Mouse (Mus musculus) R1 (cell line): ENCODE measurements around the gene Enho.
A peak's percentile ranks its signal among the peaks of the same experiment; 100 is the strongest.
"Not testable (repeated sequence)": the region's sequence is repeated elsewhere in the genome, so short reads cannot be mapped to it uniquely, and the experiment has no call there.

Experiments
- DNase-seq: peaks from one replicate; pipeline ENCODE4 v3.0.0-alpha.2; 2018; ENCODE audit warnings: low read depth, low spot score

Gene Enho

DNA sequence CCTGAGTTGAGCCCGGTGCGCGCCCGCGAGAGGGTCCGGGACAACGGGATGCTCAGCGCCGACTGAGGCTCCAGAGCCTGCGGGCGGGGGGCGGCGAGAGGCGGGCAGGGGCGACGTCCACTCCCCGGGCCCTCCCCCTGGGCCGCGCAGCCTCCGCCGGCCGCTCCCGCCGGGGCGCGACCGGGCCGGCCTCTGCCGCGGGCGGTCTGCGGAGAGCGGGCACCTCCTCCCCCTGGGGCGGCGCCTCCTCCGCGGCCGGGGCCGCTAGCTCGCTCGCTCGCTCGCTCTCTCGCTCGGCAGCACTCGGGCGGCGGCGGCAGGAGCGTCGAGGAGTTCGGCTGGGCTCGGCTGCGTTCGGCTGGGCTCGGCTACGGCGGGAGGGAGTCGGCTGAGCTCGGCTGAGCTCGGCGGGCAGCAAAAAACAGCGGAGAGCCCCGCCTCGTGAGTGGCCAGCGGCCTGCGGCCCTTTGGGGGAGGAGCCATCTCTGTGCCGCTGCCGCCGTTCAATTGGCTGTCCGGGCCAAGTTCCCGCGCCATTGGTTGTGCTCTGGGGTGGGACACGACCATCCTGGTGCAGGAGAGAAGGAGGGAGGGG, at the start of gene Enho:
Gene Enho (minus strand): TSS at position 412 of the 595 bp plus-strand sequence.
- DNase-seq: peak; percentile 87

DNA sequence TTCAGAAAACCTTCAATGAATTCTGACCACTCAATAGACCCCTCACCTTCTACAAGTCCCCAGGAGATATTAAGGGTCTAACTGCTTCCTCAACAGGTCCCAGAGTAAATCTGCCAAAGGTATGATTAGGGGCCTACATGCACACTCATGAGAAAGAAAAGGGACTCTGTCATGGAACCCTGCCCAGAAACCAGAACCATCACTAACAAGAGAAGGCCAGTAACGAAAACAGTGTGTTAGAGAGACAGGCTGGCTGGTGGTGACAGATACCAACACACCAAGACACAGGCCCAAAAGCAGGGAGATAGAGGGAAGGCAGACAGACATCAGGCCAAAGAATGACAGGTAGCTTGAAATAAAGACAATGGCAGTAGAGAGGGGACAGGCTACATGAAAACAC, 48.4 kb upstream of the Enho start:
- DNase-seq: not testable (repeated sequence)

DNA sequence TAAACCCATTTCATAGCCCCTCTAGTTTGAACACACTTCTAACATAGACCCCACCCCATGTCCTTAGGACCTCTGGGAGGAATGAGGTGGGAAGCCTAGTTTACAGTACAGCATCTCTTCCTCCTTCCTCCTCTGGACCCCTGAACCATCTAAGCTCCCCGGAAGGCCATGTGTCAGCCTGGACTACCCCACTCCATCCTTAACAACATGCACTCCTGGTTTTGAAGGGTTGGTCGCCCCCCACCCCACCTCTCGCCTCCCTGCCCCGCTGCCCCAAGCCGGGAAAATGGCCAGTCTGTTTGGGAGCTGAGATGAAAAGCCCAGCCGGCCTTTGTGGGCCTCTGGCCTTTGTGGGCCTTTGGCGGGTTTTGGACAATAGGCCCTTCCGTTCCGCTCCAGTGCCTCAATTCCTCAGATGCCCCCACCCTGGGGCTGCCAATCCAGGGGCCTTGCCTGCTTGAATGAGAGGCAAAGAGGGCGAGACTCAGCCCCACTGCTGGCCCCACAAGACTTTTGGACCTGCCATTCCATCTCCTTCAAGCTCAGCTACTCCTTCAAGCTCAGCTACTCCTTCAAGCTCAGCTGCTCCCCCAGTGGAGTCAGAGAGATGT, 45.9 kb upstream of the Enho start:
- DNase-seq: not testable (repeated sequence)

DNA sequence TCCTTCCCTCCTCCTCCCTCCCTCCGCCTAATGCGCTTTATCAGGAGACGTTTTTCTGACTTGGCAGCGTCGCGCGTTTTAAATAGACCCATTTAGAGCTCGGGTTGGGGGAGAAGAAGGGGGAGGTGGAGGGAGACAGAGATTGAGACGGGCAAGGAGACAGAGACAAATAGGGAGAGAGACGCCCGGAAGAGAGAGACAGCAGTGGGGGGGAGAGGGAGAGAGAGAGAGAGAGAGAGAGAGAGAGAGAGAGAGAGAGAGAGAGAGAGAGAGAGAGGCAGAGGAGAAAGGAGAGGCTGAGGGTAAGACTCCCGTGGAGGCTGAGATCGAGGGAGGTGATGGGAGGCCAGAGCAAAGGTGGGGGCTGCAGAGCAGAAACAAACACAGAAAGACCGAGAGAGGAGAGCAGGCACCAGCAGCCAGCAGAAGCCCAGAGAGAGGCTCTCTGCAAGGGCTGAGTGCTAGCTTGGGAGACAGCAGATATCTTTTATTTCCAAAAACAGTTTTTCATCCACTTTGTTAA, 44.9 kb upstream of the Enho start:
- DNase-seq: not testable (repeated sequence)

DNA sequence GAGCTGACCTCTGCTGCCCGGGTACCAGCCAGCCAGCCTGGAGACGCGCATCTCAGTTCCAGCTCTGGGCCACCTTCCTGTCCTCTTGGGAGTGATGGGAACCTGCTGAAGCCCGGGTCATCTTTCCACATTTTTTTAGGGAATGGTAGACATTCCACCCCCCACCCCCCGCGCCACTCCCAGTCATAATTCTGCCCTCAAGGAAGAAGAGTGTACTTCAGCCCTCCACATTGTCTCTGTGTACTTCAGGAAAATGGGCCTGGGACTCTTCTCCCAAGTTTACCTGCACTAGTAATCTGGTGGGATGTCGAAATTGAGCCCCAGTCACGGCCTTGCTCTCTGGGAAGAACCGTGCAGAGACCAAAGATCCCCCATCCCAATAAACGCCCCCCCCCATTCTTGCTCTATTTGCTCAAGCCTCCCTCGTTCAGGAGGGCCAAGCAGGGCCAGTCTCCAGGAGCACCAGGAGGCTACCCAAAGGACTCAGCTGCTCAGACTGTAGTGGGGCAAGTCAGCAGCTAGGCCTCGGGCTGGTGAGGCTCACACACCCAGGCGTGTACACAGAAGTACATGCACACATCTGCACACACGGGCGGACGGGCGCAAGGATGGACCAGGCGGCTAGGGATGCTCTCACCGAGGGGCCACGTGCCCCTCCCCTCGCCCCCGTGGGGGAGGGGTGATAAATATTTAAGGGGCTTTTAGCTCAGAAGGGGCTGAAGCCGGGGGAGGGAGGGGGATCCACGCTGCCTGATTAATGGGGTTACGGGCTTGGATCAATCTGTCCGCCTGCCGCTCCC, 44.2 kb upstream of the Enho start:
- DNase-seq: not testable (repeated sequence)

DNA sequence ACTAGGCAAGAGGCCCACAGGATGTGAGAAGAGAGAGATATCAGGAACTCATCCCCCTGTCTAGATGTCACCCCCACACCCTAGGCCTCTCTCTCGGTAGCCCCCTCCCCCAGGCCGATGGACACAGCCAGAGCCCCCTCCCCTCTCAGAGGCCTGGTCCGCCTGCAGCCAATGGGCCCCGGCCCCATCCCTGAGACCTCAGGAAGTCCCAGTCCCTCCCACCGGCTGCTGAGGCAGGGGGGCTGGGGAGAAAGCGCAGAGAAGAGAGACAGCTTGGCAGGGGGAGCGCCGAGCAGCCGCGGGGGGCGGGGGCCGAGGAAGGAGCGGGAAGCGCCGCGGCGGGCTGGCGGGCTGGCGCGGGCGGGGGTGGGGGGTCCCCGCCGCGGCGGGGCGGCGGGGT, 43.2 kb upstream of the Enho start:
- DNase-seq: not testable (repeated sequence)

DNA sequence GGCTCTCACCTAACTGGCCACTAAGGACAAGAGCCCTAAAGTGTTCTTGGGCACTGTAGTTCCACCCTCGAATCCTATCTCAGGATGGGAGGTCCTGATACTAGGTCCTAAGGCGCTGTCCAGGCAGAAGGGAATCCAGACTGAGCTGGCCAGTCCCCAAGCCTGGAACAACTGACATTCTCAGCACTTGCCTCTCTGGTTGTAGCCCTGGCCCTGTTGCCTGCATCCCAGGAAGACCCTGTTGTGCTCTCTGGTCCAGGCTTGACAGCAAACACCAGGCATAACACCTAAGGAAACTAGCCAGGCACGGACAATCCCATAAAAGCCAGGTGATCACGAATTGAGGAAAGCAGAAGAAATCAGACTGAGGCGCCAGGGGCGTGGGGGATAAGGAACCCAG, 42.7 kb upstream of the Enho start:
- DNase-seq: no peak

DNA sequence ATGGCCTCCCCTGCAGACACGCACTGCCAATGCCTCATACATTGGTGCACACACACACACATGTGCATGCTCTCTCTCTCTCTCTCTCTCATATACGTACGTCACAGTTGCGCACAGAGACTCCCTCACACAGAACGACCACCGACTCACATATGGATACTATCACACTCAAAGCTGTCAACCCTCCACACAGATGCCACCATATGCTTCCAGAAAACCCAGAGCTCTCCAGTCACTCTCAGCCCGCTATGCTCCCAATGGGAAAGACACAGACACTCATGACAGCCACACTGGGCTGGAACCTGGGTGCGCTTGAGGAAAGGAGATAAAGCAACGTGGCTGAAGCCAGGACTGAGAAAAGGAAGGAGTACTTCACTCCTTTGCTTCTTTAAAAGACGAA, 41.8 kb upstream of the Enho start:
- no peak for DNase-seq

DNA sequence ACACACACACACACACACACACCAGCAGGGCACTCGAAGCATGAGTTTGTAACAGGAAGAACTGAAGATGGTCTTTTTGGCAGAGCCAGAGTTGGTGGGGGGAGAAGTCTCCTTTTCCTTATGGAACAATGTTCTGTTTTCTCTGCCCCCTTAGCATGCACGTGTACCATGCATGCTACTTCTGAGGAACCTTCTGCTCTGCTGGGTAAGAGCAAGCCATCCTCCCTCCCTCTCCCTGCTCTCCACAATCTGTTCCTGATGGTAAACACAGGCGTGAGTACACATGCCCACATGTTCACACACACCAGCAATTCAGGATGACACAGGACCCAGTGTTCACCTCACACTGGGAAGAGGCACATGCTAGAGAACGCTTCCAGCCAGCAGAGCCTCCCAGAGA, 41.1 kb upstream of the Enho start:
- DNase-seq: no peak

DNA sequence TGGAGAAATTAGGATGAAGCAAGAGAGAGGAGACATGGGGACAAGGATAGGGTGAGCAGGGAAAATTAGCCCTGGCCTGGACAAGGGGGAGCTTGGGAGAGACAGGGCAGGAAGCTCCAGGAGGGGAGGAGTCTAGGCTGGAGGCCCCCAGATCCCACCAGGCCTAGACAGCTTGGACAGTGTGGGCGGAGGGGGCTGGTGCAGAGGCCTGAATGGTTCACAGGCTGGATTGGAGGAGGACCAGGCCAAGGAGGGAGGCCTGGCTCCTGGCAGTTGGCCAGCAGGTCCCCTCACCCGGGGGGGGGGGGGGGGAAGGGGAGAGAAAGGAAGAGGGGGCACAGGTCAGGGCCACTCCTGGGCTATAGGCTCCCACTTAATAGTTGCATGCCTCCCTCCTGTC, 39.2 kb upstream of the Enho start:
- DNase-seq: no peak

DNA sequence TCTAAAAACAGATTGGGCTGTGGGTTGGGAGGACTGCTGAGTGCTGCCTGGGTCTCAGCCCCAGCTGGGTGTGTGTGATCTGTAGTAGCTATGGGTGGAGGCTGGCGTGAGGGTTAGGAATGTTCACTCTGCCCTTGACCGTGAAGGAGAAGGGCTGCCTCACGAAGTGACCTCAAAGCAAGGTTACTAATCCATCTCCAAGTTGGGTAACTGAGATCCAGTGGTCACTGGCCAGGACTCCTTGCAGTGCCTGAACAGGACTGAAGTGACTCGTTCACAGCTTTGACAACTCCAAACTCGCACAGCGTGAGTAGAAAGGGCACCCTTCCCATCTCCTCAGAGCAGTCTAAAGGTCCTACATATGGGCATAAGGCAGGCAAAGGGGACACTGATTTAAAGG, 38.7 kb upstream of the Enho start:
- no peak for DNase-seq

DNA sequence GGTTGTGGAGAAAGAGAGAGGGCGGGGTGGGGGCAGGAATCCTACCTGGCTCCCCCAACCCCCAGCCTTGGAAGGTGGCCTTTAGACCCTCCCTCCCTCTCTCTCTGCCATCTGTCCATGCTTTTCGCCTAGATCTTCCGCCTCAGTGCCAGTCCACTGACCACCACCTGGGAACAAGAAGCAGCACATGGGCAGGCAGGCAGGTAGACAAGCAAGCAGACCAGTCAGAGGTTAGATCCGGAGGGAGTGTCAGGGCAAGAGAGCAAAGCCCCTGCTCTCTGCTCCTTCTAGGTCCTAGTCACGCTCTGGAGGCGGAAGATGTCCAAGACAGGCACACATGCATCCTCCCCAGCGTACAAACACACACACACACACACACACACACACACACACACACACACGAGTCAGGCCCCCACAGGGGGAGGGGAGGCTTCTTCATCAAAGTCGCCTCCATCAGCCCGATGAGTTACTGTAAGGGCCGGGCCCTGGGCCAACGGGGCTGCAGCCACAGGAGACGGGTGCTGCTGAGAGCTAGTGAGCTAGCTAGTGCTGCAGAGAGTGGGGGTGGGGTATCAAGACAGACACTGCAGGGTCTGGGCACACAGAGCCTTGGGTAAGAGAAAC, 37.0 kb upstream of the Enho start:
- no peak for DNase-seq

DNA sequence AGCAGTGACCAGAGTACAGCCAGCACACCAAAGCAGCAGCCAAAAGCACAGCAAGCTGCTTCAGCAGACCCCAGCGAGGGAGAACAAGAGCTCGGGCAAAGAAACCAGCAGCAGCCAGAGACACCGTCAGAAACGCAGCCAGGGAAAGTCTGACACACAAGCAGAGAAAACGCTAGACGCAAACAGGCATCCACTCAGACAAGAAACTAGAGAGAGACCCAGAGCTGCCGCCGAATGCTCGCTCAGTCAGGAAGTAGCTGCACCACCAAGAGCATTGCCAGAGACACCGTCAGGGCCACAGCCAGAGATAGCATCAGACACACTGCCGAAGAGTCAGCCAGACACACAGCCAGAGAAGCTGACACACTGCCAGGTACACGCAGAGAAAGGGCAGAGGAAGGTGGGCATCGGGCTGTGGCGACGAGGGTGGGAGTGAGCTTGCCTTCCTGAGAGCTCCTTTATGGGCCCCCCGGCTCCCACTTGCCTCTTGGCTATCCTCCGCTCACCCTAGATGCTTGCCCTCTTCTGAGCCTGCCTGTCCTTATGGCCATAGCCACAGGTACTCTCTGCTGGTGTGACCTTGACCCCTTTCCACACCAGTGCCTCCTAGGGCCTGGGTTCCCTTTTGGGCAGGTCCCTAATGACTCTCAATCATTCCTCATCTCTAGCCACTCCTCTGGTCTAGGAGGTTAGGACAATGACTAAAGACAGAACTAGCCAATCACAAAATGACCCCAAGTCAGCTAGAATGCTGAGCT, 36.3 kb upstream of the Enho start:
- peak; percentile 42 for DNase-seq

DNA sequence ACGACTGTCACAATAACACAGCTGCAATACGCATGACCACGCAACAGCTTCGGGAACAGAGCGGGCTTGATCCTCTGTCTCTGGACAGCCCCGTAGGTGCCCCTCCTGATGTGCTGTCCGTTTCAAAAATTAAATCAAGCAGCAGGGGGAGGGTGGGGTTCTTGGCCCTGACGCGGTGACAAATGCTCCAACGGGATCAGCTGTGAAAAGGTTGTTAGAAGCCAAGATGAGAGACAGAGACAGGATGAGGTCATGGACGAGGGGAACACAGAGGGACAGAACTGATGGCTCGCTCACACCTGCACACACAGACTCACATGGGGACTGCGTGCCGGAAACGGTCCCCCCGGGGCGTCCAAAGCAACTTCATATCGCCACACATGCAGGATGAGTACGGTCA, 33.1 kb upstream of the Enho start:
- no peak for DNase-seq

DNA sequence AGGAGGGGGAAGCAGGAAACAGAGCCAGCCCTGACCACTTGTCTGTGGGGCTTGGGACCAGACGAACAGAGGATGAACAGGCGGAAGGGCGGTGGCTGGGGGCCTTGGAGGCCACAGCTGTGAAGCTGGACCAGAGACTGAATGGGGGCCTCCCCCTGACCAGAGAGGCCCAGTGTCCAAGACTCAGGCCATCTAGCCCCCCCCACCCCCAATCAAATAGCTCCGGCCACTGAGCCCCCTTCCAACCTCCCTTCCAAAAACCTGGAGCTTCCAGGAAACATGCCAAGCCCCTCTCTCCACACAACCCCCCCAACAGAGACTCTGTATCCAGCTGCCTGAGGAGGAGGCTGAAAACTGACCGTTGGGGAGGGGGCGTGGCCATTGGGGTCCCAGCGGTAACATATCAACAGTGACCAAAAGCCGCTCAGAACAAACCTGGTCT, 32.4 kb upstream of the Enho start:
- DNase-seq: no peak

DNA sequence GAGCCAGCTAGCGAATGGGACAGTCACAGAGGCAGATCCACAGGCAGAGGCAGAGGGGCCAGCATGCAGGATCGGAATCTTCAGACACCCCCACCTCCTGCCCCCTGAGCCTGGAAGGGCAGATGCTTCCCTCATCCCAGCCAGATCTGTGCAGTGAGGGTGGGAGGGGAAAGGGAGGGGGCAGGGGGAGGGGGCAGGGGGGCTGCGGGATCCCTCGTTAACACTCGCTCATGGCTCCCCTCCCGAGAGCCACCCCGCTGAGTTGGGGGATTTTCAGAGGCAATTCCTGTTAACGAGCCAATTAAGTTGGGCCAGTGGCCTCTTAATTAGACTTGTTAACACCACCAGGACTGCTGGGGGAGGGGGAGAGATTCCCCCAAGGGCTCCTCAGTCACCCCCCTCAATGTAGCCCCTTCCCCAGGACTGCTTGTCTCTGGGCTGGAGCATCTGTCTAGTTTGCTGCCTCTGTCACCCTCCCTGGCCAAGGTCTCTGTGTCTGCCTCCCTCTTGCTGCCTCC, 31.9 kb upstream of the Enho start:
- no peak for DNase-seq

DNA sequence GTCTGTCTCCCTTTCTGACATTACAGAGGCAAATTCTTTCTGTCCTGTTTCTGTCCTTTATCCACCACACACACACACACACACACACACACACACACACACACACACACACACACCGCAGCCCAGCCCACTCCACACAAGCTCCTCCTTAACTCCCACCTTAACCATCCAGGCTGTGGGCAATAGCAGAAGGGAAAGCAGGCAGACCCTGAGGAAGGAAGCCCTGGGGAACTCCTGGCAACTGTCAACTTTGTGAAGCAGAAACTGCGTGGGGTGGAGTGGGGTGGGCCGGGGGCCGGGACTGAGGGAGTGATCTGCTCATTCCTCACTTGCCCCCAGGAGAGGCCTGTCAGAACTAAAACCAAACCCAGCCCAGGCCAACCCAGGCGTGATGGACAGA, 31.4 kb upstream of the Enho start:
- DNase-seq: no peak

DNA sequence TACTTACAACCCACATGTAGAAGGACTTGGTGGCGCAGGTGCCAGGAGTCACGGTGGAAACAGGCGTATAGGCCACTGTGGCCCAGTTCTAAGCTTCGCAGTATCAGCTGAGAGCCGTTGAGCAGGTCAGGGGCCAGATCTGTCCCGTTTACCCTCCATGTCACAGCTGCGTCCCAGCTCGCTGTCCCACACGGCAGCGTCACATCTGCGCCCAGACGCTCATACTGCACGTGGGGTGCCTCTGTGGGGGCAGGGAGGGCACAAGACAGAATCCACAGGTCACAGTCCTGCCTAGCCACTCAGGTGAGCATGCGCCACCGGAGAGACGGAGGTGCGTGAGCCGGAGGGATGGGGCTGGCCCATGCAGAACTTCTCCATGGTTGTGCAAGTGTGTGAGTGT, 30.7 kb upstream of the Enho start:
- DNase-seq: no peak

DNA sequence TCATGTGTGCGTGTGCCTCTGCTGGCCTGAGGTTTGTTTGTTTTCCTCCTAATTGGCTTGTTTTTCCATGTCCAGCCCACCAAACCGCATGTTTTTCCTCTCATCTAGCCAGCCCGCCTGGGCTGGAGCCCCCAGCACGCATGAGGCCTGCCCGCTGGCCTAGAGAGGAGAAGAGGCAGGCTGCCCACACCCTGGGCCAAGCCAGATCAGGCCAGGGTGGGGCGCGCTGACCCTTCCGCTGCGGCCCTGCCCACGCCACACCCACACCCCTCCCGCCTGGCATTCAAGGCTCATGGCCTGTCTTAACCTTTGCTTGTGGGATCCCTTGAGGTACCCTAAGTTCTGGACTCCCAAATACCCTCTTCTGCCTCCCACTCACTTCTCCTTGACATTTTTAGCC, 26.5 kb upstream of the Enho start:
- no peak for DNase-seq

DNA sequence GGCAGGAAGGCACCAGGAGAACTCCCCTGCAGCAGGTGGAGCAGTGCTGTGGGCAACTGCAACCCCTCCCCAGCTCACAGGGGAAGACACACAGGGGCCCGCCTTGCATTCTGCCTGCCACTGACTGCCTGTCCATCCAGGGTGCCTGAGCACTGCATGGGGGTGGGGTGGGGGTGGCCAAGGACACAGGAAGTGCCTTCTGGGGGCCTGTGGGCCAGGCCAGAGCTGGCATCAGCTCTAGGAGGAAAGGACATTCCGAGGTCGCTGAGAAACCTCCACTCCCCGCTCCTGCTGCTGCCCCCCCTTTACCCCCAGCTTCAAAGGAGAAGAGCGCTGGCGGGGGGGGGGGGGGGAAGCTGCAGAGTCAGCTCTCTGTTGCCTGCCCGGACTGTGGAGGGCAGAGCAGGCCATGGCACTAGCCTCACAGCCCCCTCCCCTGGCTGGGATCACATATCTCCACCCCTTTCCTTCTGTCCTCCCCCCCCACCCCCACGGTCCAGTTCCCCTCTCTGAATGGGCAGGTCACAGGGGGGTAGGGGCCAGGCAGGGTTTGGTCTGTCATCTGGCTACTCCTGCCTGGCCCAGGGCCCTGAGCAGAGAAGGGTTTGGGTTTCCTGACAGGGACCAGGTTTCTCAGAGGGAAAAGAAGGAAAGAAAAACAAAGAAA, 25.0 kb upstream of the Enho start:
- peak; percentile 23 for DNase-seq

DNA sequence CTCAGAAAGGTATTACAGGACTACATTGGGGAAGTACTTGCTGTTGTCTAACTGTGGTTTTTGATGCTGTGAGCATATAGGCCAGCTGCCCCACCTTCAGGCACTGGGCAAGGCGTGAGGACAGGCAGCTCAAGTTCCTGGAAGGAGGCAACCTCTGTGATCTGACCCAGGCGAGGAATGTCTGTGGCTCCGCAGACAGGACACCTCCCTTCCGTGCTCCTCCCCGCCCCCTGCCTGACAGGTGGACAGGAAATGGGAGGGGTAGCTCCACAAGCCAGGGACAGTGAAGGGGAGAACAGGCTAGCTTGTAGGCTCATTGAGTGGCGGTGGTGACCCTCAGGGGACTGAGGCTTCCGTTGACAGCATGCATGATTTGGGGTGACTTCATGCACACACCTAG, 24.4 kb upstream of the Enho start:
- DNase-seq: peak; percentile 69
